Mouse (Mus musculus) megakaryocyte, embryonic 14.5 days (primary cell): Measurements from ENCODE around the gene Rprml.

Experiments used
- FLI1 ChIP-seq: IDR thresholded peaks from 2 replicates; pipeline ENCODE4 v1.6.1; 2012; ENCODE audit warnings: low read length, inconsistent platforms, mixed read lengths
- GATA1 ChIP-seq: IDR thresholded peaks from 3 replicates; pipeline ENCODE4 v1.6.1; 2012; ENCODE audit warnings: mixed read lengths, low read length, inconsistent platforms, borderline replicate concordance

- no peak for TF ChIP-seq GATA1
- TF ChIP-seq FLI1, result no peak
These were observed 34.4 kb downstream of the Rprml start for GRCm38 (mm10) chr11:103683667-103684334.
